Mouse (Mus musculus) adrenal gland, adult 8-10 months (tissue): Measurements from ENCODE around the gene Ablim1. TPM values are rescaled to one million over a fixed set of nuclear protein-coding genes. Genes with fewer than 3 reads are reported as not detected.

Source experiments
- DNase-seq: peaks from one replicate; pipeline ENCODE4 v3.0.0; 2022
- total RNA-seq, 4 experiments: library from RNA; stranded (reverse); gene quantifications; 2 replicates each; pipeline ENCODE4 v1.2.4; 2022

The Ablim1 gene
- total RNA-seq, 4 experiments from 2014 or later: 31.0 to 43.9 (median 33.1) TPM

DNA sequence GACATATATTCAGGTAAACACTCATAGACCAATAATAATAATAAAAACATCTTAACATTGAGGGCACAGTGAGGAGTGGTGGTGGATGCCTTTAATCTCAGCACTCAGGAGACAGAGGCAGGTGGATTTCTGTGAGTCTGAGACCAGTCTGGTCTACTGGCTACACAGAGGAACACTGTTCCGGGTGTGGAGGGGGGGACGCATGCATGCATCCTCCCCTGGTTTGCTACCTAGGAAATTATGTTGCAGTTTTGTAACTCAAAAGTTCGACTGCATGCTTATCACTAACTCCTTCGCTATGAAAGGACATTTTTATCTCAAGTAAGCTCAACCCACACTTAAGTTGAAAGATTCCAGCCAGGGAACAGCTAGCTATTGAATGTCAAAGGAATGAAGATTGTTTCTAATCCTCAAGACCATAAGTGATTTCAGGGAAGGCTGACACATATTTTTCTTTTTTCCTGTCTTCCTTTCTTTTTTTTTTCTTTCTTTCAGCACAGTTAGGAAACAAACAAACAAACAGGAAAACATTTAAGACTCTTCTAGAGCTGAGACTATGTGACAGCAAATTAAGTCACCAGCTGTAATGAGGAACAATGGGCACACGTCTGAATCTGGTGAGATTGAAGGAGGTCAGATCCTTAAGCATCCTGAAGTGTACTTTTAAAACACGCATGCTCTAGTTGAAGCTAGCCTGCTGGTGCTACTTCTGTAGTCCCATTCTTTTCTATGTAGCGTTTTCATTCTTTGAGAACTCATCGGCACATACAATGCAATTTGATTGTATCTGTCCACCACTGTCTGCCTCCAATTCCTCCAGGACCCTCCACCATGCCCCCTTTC, 26.4 kb upstream of the Ablim1 start:
- DNase-seq: no peak

DNA sequence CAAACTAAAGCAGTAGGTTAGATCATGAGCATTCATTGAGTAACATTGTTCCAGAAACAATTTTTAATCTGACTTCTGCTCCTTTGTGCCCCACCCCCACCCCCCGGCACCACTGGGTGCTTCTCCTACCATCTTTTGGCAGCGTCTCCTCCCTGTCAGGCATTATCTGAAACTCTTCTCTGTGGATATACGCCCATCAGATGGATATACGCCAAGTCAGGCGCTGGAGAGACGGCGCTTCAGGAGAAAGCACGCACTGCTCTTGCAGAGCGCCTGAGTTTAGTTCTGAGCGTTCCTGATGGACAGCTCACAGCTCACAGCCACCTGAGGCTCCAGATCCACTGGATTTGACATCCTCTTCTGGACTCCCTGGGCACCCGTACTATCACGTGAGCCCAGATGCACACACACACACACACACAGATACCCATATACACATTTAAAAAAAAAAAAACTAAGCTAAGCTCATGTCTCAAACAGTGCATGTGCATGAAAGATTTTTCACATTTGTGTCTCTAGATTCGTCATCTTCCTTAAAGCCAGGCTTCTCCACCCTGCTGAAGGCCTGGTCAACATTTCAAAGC, 24.7 kb upstream of the Ablim1 start:
- no peak for DNase-seq

DNA sequence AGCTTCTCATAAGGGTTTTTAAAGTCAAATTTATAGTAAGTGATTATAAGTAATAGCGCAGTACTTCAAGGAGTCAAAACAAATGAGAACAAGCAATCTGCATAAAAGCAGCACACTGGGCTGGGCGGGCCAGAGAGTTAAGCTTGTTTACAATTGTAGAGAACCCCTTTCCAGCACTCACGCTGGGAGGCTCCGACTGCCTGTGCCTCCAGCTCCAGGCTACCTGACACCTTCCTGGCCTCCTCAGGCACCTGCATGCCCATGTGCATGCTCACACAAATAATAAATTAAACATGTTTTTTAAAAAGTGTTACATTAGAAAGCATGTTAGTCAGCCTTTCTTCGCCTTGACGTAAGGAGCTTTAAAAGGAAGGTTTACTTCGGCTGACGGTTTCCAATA, 20.4 kb upstream of the Ablim1 start:
- DNase-seq: no peak

- DNase-seq: no peak
Observed at GRCm38 (mm10) chr19:57333356-57333755, 18.6 kb upstream of the Ablim1 start.

DNA sequence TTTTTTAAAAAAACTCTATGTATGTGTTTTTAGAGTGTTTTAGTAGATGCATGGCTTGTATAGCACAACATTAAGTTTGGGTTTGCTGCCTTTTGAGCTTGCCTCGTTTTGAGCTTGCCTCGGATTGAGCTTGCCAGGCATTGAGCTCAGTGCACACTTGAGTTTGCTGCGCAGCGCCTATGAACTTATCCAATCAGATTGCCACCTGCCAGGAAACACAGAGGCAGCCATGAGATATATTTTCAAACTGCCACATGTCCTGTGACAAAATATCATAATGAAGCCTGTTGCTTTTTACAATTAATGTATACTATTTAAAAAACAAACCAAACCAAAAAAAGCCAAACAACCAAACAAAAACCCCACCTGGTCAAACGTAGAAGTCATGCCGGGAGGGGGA, 16.5 kb upstream of the Ablim1 start:
- no peak for DNase-seq

GRCm38 (mm10) chr19:57330309-57330708, 15.6 kb upstream of the Ablim1 start:
- no peak for DNase-seq

GRCm38 (mm10) chr19:57328792-57329191, 14.1 kb upstream of the Ablim1 start:
- DNase-seq: no peak

DNA sequence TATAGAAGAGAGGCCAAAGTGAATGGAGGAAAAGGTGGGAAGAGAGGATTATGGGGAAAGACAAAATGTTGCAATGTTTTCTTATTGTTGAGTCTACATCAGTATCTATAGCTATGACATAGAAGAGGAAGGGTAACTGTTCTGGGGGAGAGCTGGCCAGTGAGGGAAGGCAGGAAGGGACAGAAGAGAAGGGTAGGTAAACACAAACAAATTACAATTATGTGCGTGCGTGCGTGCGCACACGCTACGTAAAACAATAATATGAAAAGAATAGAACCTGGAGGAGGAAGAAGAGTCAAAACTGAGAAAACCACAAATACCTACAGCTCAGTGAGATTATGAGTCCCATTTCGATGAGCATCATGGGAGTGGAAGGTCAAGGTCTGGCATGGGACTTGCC, 13.6 kb upstream of the Ablim1 start:
- no peak for DNase-seq

DNA sequence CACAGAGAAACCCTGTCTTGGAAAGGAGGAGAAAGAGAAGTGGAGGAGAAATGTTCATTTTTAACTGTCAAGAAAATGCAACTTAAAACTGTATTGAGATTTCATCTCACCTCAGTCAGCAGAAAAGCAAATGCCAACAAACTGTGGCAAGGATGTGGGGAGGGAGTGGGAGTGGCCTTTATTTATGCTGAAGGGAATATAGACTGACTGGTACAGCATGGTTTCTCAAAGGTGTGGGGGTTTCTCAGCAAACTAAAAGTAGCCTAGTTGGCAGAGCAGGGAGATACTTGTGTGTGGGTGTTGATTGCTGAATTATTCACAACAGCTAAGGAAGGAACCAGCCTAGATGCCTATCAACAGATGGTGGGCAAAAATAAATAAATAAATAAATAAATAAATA, 13.0 kb upstream of the Ablim1 start:
- no peak for DNase-seq

GRCm38 (mm10) chr19:57325748-57326300, 11.1 kb upstream of the Ablim1 start:
- peak; percentile 22 for DNase-seq

DNA sequence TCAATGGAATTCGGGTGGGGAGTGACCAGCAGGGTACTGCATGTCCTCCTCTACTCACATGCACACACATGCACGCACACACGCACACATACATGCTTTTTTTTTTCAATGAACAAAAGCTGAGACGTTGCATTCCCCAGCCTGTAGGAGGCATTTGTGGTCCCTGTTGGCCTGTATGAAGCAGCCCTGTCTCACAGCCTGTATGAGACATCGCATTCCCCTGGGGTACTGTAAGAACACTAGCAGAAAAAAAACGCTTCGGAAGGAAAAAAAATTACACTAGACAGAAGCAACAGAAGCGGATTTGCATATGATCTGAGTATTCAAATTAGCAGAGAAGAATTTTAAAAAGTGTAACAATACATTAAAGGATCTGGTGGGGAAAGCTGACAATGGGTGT, 8.4 kb upstream of the Ablim1 start:
- no peak for DNase-seq

- DNase-seq: no peak
Observed at GRCm38 (mm10) chr19:57322491-57322890, 7.8 kb upstream of the Ablim1 start.

- no peak for DNase-seq
Observed at GRCm38 (mm10) chr19:57321839-57322238, 7.1 kb upstream of the Ablim1 start.

GRCm38 (mm10) chr19:57320656-57321382, 6.1 kb upstream of the Ablim1 start:
- no peak for DNase-seq

GRCm38 (mm10) chr19:57316597-57316996, 1.9 kb upstream of the Ablim1 start:
- no peak for DNase-seq

- peak; percentile 55 for DNase-seq
Observed at GRCm38 (mm10) chr19:57315013-57315565, 370 bp upstream of the Ablim1 start.

GRCm38 (mm10) chr19:57313891-57314345, 801 bp downstream of the Ablim1 start:
- no peak for DNase-seq

DNA sequence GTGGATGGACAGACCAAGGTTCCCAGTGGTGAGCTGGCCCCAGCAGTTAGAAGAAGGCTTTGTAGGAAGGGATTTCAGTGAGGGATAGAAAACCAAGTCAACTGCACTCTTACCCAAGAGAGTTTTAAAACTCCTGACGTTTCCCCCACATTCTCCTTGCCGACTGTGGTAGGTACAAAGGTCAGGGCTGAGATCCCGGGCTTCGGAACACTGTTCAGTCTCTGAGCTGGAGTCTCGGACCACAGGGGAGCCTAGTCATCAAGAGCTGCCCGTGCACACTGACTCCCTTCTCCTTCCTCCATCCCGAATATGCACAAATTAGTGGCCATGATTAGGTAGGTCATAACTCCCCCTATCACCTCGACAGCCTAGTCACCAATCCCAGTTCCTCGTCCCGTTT, 1.5 kb downstream of the Ablim1 start:
- no peak for DNase-seq

DNA sequence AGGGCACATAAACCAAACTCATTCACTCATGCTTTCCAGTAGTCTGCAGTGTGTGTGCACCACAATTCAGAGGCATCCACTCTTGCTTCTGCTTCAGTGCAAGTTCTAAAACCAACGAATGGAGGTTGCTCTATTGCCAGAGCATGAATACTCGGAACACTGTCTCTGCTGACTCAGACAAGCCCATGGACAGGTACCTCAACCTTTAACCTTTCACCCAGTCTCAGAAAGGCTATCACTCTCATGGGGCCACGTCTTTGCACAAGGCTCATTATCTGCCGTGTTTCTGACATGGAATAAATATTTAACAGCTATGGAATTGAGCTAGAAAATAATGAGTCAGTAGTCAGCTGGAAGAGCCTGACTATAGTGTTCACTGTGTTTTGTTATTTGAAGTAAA, 4.7 kb downstream of the Ablim1 start:
- no peak for DNase-seq

- no peak for DNase-seq
Observed at GRCm38 (mm10) chr19:57306601-57307000, 8.1 kb downstream of the Ablim1 start.

GRCm38 (mm10) chr19:57305972-57306371, 8.7 kb downstream of the Ablim1 start:
- DNase-seq: no peak

DNA sequence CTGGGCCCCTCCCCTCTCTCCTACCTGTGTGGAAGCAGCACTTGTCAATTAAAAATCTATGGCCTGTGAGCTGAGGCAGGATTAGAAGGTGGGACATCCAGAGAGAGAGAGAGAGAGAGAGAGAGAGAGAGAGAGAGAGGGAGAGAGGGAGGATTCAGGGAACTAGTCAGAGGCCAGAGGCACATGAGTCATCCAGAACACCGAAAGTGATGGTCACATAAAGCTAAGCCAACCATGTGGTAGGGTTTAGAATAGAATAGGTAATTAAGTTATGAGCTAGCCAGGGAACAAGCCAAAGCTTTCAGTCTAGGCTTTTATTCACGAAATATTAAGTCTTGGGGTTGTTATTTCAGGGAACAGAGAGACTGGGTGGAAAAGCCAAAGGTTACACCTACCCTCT, 10.1 kb downstream of the Ablim1 start:
- no peak for DNase-seq

GRCm38 (mm10) chr19:57301961-57302395, 12.7 kb downstream of the Ablim1 start:
- DNase-seq: no peak
